Mouse (Mus musculus) ES-Bruce4 (cell line): ENCODE results near the gene Fuom.

ENCODE experiments used
- CTCF ChIP-seq: IDR thresholded peaks from one replicate; pipeline ENCODE4 v1.8.1; 2011; ENCODE audit warnings: low read depth, low read length
- POLR2A ChIP-seq: IDR thresholded peaks from one replicate; pipeline ENCODE4 v1.8.1; 2011; ENCODE audit warnings: low read length; ENCODE audit not compliant: insufficient read depth

DNA sequence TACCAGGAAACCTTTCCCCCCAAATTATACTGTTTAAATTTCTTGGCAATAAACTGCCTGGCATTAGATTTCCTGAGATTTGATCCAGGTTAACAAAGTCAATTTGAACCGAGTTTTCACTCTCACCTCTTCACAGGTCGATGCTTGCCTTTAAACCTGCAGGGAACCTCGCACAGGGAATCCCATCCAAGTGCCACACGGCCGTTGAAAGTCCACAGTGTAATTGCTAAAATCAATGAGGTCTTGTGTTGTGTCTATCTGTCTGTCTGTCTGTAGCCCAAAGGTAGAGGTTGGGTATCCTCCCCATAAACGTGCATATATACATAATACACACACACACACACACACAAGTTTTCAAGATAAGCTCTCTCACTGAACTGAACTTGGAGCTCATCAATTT is 34.8 kb downstream of the Fuom start:
- no peak for TF ChIP-seq CTCF
- TF ChIP-seq POLR2A: no peak
